Mouse (Mus musculus): ENCODE data around the gene Krt24. TPM values are rescaled to one million over a fixed set of nuclear protein-coding genes. Genes with fewer than 3 reads are reported as not detected.

The Krt24 gene
- total RNA-seq (2021) = not detected

GRCm38 (mm10) chr11:99284833-99285312 is at the start of gene Krt24:
Gene Krt24 (minus strand): TSS chr11:99285262.
- intact Hi-C loops (cut with DNase I) = no loop called here
- no peak for DNase-seq (ENCODE audit: low spot score in 2 of 2)

- intact Hi-C loops (cut with DNase I) = no loop called here
- DNase-seq (ENCODE audit: low spot score in 2 of 2) = peak; percentile 24 to 74
These were observed 48.4 kb upstream of the Krt24 start for GRCm38 (mm10) chr11:99333426-99333825.

GRCm38 (mm10) chr11:99329655-99330054 is 44.6 kb upstream of the Krt24 start:
- intact Hi-C loops (cut with DNase I) = no loop called here
- DNase-seq (ENCODE audit: low spot score in 2 of 2) = no peak

GRCm38 (mm10) chr11:99322851-99323250 is 37.8 kb upstream of the Krt24 start, which contains the start of gene Krt25:
Gene Krt25 (minus strand): TSS chr11:99322951.
- intact Hi-C loops (cut with DNase I) = no loop called here
- no peak for DNase-seq (ENCODE audit: low spot score in 2 of 2)

GRCm38 (mm10) chr11:99321094-99321493 is 36.0 kb upstream of the Krt24 start:
- DNase-seq (ENCODE audit: low spot score in 2 of 2) = no peak
- intact Hi-C loops (cut with DNase I) = no loop called here

- intact Hi-C loops (cut with DNase I) = no loop called here
These were observed 34.1 kb upstream of the Krt24 start for GRCm38 (mm10) chr11:99319127-99319526.

GRCm38 (mm10) chr11:99316543-99316942 is 31.5 kb upstream of the Krt24 start:
- intact Hi-C loops (cut with DNase I) = no loop called here
- no peak for DNase-seq (ENCODE audit: low spot score in 2 of 2)

More at GRCm38 (mm10) chr11:99319127-99319526, 34.1 kb upstream of the Krt24 start:
- no peak for DNase-seq (ENCODE audit: low spot score in 2 of 2)

- intact Hi-C loops (cut with DNase I) = loop anchor here (5.0 kb wide), 1 partner anchor 33 kb away; no protein-coding TSS in a partner anchor
- DNase-seq (ENCODE audit: low spot score in 2 of 2) = no peak
These were observed 29.5 kb upstream of the Krt24 start for GRCm38 (mm10) chr11:99314594-99314993.

GRCm38 (mm10) chr11:99310882-99311281 is 25.8 kb upstream of the Krt24 start:
- intact Hi-C loops (cut with DNase I) = loop anchor here (2.0 to 5.0 kb wide), 3 partner anchors 36 to 988 kb away; no protein-coding TSS in a partner anchor
- DNase-seq (ENCODE audit: low spot score in 2 of 2) = peak in 1 of 2 experiments; percentile 11

GRCm38 (mm10) chr11:99307579-99307978 is 22.5 kb upstream of the Krt24 start:
- intact Hi-C loops (cut with DNase I) = loop anchor here (2.0 kb wide), 1 partner anchor 119 kb away; no protein-coding TSS in a partner anchor
- peak; percentile 52 to 71 for DNase-seq (ENCODE audit: low spot score in 2 of 2)

GRCm38 (mm10) chr11:99295039-99295438 is 10.0 kb upstream of the Krt24 start:
- intact Hi-C loops (cut with DNase I) = loop anchor here (10.0 kb wide), 1 partner anchor 310 kb away; the partner anchor contains the start of gene Gjd3
- no peak for DNase-seq (ENCODE audit: low spot score in 2 of 2)

GRCm38 (mm10) chr11:99292846-99293245 is 7.8 kb upstream of the Krt24 start:
- intact Hi-C loops (cut with DNase I) = loop anchor here (2.0 to 10.0 kb wide), 3 partner anchors 44 to 308 kb away; partner anchors contain the start of gene Gjd3
- peak; percentile 30 to 57 for DNase-seq (ENCODE audit: low spot score in 2 of 2)

GRCm38 (mm10) chr11:99284011-99284410 is 1.1 kb downstream of the Krt24 start:
- no peak for DNase-seq (ENCODE audit: low spot score in 2 of 2)
- intact Hi-C loops (cut with DNase I) = no loop called here

- DNase-seq (ENCODE audit: low spot score in 2 of 2) = no peak
- intact Hi-C loops (cut with DNase I) = no loop called here
These were observed 1.7 kb downstream of the Krt24 start for GRCm38 (mm10) chr11:99283334-99283733.

- no peak for DNase-seq (ENCODE audit: low spot score in 2 of 2)
- intact Hi-C loops (cut with DNase I) = no loop called here
These were observed 3.9 kb downstream of the Krt24 start for GRCm38 (mm10) chr11:99281116-99281515.

- DNase-seq (ENCODE audit: low spot score in 2 of 2) = no peak
- intact Hi-C loops (cut with DNase I) = no loop called here
These were observed 5.1 kb downstream of the Krt24 start for GRCm38 (mm10) chr11:99279986-99280385.

GRCm38 (mm10) chr11:99276786-99277185 is 8.3 kb downstream of the Krt24 start:
- DNase-seq (ENCODE audit: low spot score in 2 of 2) = no peak
- intact Hi-C loops (cut with DNase I) = no loop called here

- intact Hi-C loops (cut with DNase I) = no loop called here
- no peak for DNase-seq (ENCODE audit: low spot score in 2 of 2)
These were observed 9.4 kb downstream of the Krt24 start for GRCm38 (mm10) chr11:99275624-99276023.

GRCm38 (mm10) chr11:99272721-99273120 is 12.3 kb downstream of the Krt24 start:
- DNase-seq (ENCODE audit: low spot score in 2 of 2) = no peak

GRCm38 (mm10) chr11:99269192-99269591 is 15.9 kb downstream of the Krt24 start:
- intact Hi-C loops (cut with DNase I) = no loop called here

More at GRCm38 (mm10) chr11:99272721-99273120, 12.3 kb downstream of the Krt24 start:
- intact Hi-C loops (cut with DNase I) = no loop called here

GRCm38 (mm10) chr11:99265796-99266195 is 19.3 kb downstream of the Krt24 start:
- peak in 1 of 2 experiments; percentile 33 for DNase-seq (ENCODE audit: low spot score in 2 of 2)

More at GRCm38 (mm10) chr11:99269192-99269591, 15.9 kb downstream of the Krt24 start:
- DNase-seq (ENCODE audit: low spot score in 2 of 2) = no peak

More at GRCm38 (mm10) chr11:99265796-99266195, 19.3 kb downstream of the Krt24 start:
- intact Hi-C loops (cut with DNase I) = no loop called here

Data from left cerebral cortex, postnatal 25 days (tissue).